Mouse (Mus musculus) stomach, postnatal 0 days (tissue): Measurements from ENCODE around the gene Tpra1.

Experiments
- CTCF ChIP-seq: IDR thresholded peaks from 2 replicates; pipeline ENCODE4 v1.5.1; 2016; ENCODE audit warnings: antibody characterized with exemption, low read depth, mild to moderate bottlenecking, moderate library complexity
- EP300 ChIP-seq: optimal IDR thresholded peaks from 2 replicates; pipeline ENCODE3; 2016; ENCODE audit warnings: antibody characterized with exemption

GRCm38 (mm10) chr6:88873965-88874867 is 27.8 kb upstream of the Tpra1 start:
- no peak for TF ChIP-seq CTCF
- no peak for TF ChIP-seq EP300
